Mouse (Mus musculus) ES-Bruce4 (cell line): ENCODE measurements around the gene Pofut1. TPM values are rescaled to one million over a fixed set of nuclear protein-coding genes. Genes with fewer than 3 reads are reported as not detected.
A peak's percentile ranks its signal among the peaks of the same experiment; 100 is the strongest.

Experiments used
- H3K27ac ChIP-seq: 2 replicates; pipeline ENCODE4 v1.5.1; 2012; ENCODE audit warnings: low read length, inconsistent platforms; ENCODE audit not compliant: insufficient read depth
- H3K27me3 ChIP-seq: 2 replicates; pipeline ENCODE4 v1.6.1; 2012; ENCODE audit warnings: mild to moderate bottlenecking, low read length, inconsistent platforms; ENCODE audit not compliant: control insufficient read depth, poor library complexity, insufficient read depth, severe bottlenecking
- H3K36me3 ChIP-seq: 2 replicates; pipeline ENCODE4 v1.6.1; 2012; ENCODE audit warnings: inconsistent platforms, mild to moderate bottlenecking, low read length, moderate library complexity; ENCODE audit not compliant: control insufficient read depth, poor library complexity, insufficient read depth, severe bottlenecking
- H3K4me1 ChIP-seq: one replicate; pipeline ENCODE4 v1.8.1; 2011; ENCODE audit warnings: low read length; ENCODE audit not compliant: control insufficient read depth, insufficient read depth
- H3K4me3 ChIP-seq: 2 replicates; pipeline ENCODE4 v1.5.1; 2011; ENCODE audit warnings: low read depth, mild to moderate bottlenecking, low read length
- H3K9ac ChIP-seq: 2 replicates; pipeline ENCODE4 v1.6.1; 2012; ENCODE audit warnings: low read depth, mild to moderate bottlenecking, inconsistent platforms; ENCODE audit not compliant: poor library complexity, severe bottlenecking
- H3K9me3 ChIP-seq: replicated peaks from 2 replicates; pipeline ENCODE4 v1.6.1; 2012; ENCODE audit warnings: mild to moderate bottlenecking, low read length, inconsistent platforms; ENCODE audit not compliant: control insufficient read depth, poor library complexity, insufficient read depth, severe bottlenecking
- CTCF ChIP-seq: IDR thresholded peaks from one replicate; pipeline ENCODE4 v1.8.1; 2011; ENCODE audit warnings: low read depth, low read length
- EP300 ChIP-seq: IDR thresholded peaks from 2 replicates; pipeline ENCODE4 v1.6.1; 2011; ENCODE audit warnings: low read depth, low read length; ENCODE audit not compliant: insufficient read depth
- POLR2A ChIP-seq: IDR thresholded peaks from one replicate; pipeline ENCODE4 v1.8.1; 2011; ENCODE audit warnings: low read length; ENCODE audit not compliant: insufficient read depth
- polyA plus RNA-seq: library from polyadenylated mRNA; stranded (reverse); fragments of >200 nt; gene quantifications from 2 replicates; pipeline ENCODE4 v1.2.4, GENCODE M21; 2011; ENCODE audit warnings: low read depth; ENCODE audit not compliant: missing spikeins, insufficient read depth, insufficient read length

The Pofut1 gene
- polyA plus RNA-seq, 1 experiment: 25.6 TPM

- H3K4me1 ChIP-seq: no peaks in the 10 kb centered on the region
These were observed 13.4 kb upstream of the Pofut1 start for GRCm38 (mm10) chr2:153227959-153228358.

GRCm38 (mm10) chr2:153228523-153228922, 12.8 kb upstream of the Pofut1 start:
- Histone ChIP-seq H3K4me1 (no peaks in the 10 kb centered on the region), H3K27me3 (no peaks in the 10 kb centered on the region), H3K9ac (no peak overlapping the region), H3K9me3 (no peaks in the 10 kb centered on the region), H3K27ac (no peak overlapping the region), H3K4me3 (no peak overlapping the region), H3K36me3 (peaks cover 18% of the 10 kb centered on the region)
- TF ChIP-seq POLR2A (no peak), CTCF (no peak), EP300 (no peak)

More at GRCm38 (mm10) chr2:153227959-153228358, 13.4 kb upstream of the Pofut1 start:
- Histone ChIP-seq H3K27me3 (no peaks in the 10 kb centered on the region), H3K27ac (no peak overlapping the region), H3K36me3 (peaks cover 15% of the 10 kb centered on the region), H3K9ac (no peak overlapping the region), H3K4me3 (no peak overlapping the region), H3K9me3 (no peaks in the 10 kb centered on the region)
- no peak for TF ChIP-seq POLR2A
- no peak for TF ChIP-seq EP300
- TF ChIP-seq CTCF: no peak

- no peak for TF ChIP-seq POLR2A
- TF ChIP-seq EP300: no peak
- TF ChIP-seq CTCF: no peak
- H3K4me3 ChIP-seq: no peak overlapping the region
- no peak overlapping the region for H3K27ac ChIP-seq
- no peaks in the 10 kb centered on the region for H3K4me1 ChIP-seq
- H3K9me3 ChIP-seq: no peaks in the 10 kb centered on the region
- no peaks in the 10 kb centered on the region for H3K27me3 ChIP-seq
- no peak overlapping the region for H3K9ac ChIP-seq
- peaks cover 21% of the 10 kb centered on the region for H3K36me3 ChIP-seq
These were observed 4.1 kb upstream of the Pofut1 start for GRCm38 (mm10) chr2:153237193-153237592.

DNA sequence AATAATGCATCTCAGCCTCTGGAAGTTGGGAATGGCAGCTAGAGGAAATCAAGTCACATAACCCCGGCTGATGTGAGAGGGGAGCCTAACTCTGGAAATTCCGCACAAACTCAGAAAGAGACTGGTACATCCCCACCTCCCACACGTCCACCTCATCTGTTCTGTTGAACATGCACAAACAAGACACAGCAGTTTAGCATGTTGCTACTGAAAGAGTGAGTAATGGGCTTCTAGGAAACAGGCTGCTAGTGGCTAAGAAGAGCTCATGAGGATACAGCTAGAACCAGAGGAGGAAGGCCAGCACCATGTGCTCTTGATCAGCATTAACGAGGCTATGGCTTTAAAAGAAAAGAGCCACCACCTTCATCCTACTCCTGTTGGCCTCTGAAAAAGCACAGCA, 3.4 kb upstream of the Pofut1 start:
- no peaks in the 10 kb centered on the region for H3K9me3 ChIP-seq
- no peaks in the 10 kb centered on the region for H3K4me1 ChIP-seq
- H3K36me3 ChIP-seq: peaks cover 17% of the 10 kb centered on the region
- TF ChIP-seq EP300 (no peak), CTCF (no peak), POLR2A (no peak)
- no peaks in the 10 kb centered on the region for H3K27me3 ChIP-seq
- H3K9ac ChIP-seq: no peak overlapping the region
- no peak overlapping the region for H3K27ac ChIP-seq
- no peak overlapping the region for H3K4me3 ChIP-seq

DNA sequence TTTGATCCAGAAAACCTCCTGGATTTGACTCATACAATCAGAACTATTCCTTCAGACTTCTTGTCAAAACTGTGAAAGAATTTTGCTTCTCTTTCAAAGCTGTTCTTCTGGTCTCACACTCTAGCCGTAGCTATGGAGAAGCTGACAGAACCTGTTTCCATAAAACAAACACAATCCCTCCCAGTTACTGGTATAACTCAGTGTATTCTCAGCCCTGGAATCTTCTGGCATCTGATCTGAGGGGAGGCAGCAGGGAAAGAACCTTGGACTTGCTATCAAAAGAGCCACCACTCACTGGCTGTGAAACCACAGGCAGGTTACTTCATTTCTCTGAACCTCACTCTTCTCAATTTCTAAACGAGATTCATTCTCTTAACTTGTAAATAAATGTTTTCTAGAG, 2.9 kb upstream of the Pofut1 start:
- Histone ChIP-seq H3K4me1 (no peaks in the 10 kb centered on the region), H3K27ac (no peak overlapping the region), H3K4me3 (no peak overlapping the region), H3K9me3 (no peaks in the 10 kb centered on the region), H3K36me3 (peaks cover 14% of the 10 kb centered on the region), H3K9ac (no peak overlapping the region), H3K27me3 (no peaks in the 10 kb centered on the region)
- no peak for TF ChIP-seq EP300
- TF ChIP-seq CTCF: no peak
- no peak for TF ChIP-seq POLR2A

DNA sequence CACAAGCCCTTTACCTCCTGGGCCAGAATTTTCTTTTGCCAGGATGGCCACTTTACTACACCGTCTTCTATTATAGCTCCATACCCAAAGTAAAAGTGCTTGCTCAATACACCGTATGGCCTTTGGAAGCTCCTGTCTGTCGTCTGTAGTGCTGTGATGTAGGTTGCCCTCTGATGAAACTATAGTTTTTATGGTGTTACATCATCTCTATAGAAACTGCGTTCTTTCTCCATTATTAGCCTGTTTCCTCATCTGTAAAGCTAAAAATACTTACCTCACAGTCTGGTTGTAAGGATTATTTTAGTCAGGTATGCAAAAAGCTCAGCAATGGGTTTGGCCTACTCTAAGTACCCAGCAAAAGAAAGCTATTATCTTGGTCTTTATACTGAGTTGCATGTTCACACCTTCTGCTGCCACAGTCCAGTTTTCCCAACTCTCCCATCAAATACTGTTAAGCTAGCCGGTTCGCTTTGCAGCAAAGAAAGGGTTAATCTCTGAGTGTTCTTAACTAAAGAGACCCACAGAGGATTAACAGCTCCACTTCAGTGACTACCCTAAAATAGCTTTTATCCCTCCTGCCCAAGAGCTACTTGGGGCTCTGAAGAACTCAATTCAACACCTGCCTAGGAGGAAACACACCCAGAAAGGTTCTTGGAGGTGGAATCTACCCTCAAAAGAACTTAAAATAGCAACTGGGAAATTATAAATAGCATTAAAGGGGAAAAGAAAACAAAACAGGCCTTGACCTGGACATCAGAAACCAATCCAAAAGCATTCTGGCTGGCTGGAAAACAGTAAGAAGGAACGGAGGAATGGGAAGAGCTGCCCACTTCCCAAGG, 2.1 kb upstream of the Pofut1 start:
- peak overlapping the region; percentile 91 for H3K9ac ChIP-seq
- TF ChIP-seq POLR2A: no peak
- no peak for TF ChIP-seq CTCF
- no peak for TF ChIP-seq EP300
- H3K36me3 ChIP-seq: peaks cover 11% of the 10 kb centered on the region
- no peaks in the 10 kb centered on the region for H3K4me1 ChIP-seq
- H3K9me3 ChIP-seq: no peaks in the 10 kb centered on the region
- peak overlapping the region; percentile 80 for H3K4me3 ChIP-seq
- H3K27ac ChIP-seq: no peak overlapping the region
- H3K27me3 ChIP-seq: no peaks in the 10 kb centered on the region
